Mouse (Mus musculus) olfactory bulb, adult 2 months (tissue): ENCODE measurements around the gene Uggt2.

ENCODE experiments used
- CTCF ChIP-seq: fragments of 200-500 bp; IDR thresholded peaks from 2 replicates; pipeline ENCODE4 v1.5.1; 2012; ENCODE audit warnings: low read depth, mild to moderate bottlenecking, low read length, moderate library complexity; ENCODE audit not compliant: insufficient read depth
- POLR2A ChIP-seq: fragments of 200-500 bp; IDR thresholded peaks from 2 replicates; pipeline ENCODE4 v1.6.1; 2012; ENCODE audit warnings: mild to moderate bottlenecking, low read depth, low read length, moderate library complexity; ENCODE audit not compliant: insufficient read depth

- TF ChIP-seq POLR2A: no peak
- no peak for TF ChIP-seq CTCF
These were observed 10.6 kb upstream of the Uggt2 start for GRCm38 (mm10) chr14:119109776-119110218.
